Mouse (Mus musculus) MEL (cell line): ENCODE measurements at regions not wholly inside any gene's neighbourhood (a gene's known extent, or its start where the extent isn't known, plus 50 kb on each side); places are given as distances from the start of the nearest gene placed in this dataset.

ENCODE experiments used
- DNase-seq: peaks from one replicate; pipeline ENCODE4 v3.0.0; 2011; ENCODE audit warnings: low read depth, low spot score
- H3K27ac ChIP-seq: 2 replicates; pipeline ENCODE4 v1.5.1; 2012; ENCODE audit warnings: low read depth, mild to moderate bottlenecking, control low read depth, low read length, moderate library complexity; ENCODE audit not compliant: control insufficient read depth
- H3K27me3 ChIP-seq, 2 experiments: fragments of 150-350 bp in 1 of 2; sonication (generic) in 1 of 2; 2 replicates each; pipeline ENCODE4 v1.6.1; 2012; ENCODE audit warnings: low read length in 2 of 2, mild to moderate bottlenecking in 2 of 2, improper control_type of control experiment in 1 of 2, moderate library complexity in 1 of 2; ENCODE audit not compliant: insufficient read depth in 2 of 2, control insufficient read depth in 1 of 2
- H3K36me3 ChIP-seq, 2 experiments: 2 replicates each; pipeline ENCODE4 v1.6.1; 2012 to 2014; ENCODE audit warnings: low read length in 2 of 2, improper control_type of control experiment in 1 of 2, inconsistent platforms in 1 of 2, mild to moderate bottlenecking in 1 of 2; ENCODE audit not compliant: insufficient read depth in 2 of 2, control insufficient read depth in 1 of 2
- H3K4me1 ChIP-seq, 2 experiments: fragments of 150-350 bp in 1 of 2; sonication (generic) in 1 of 2; 2 replicates each; pipeline ENCODE4 v1.6.1; 2012; ENCODE audit warnings: low read length in 2 of 2, improper control_type of control experiment in 1 of 2, mild to moderate bottlenecking in 1 of 2; ENCODE audit not compliant: insufficient read depth in 2 of 2, control insufficient read depth in 1 of 2
- H3K4me3 ChIP-seq, 2 experiments: fragments of 150-350 bp in 1 of 2; sonication (generic) in 1 of 2; 2 replicates each; pipeline ENCODE4 v1.5.1; 2012; ENCODE audit warnings: low read depth in 2 of 2, low read length in 2 of 2, mild to moderate bottlenecking in 2 of 2, moderate library complexity in 2 of 2, control low read depth in 1 of 2, improper control_type of control experiment in 1 of 2; ENCODE audit not compliant: control insufficient read depth in 1 of 2, insufficient read depth in 1 of 2
- H3K79me2 ChIP-seq: 2 replicates; pipeline ENCODE4 v1.6.1; 2012; ENCODE audit warnings: mild to moderate bottlenecking, low read length, moderate library complexity; ENCODE audit not compliant: control insufficient read depth, poor library complexity, insufficient read depth
- H3K9ac ChIP-seq: 2 replicates; pipeline ENCODE4 v1.6.1; 2012; ENCODE audit warnings: low read depth, mild to moderate bottlenecking, control low read depth, low read length, moderate library complexity; ENCODE audit not compliant: control insufficient read depth, poor library complexity, severe bottlenecking
- H3K9me3 ChIP-seq: fragments of 150-350 bp; sonication (generic); replicated peaks from 2 replicates; pipeline ENCODE4 v1.6.1; 2012; ENCODE audit warnings: mild to moderate bottlenecking, low read length, improper control_type of control experiment, moderate library complexity; ENCODE audit not compliant: insufficient read depth
- BHLHE40 ChIP-seq: IDR thresholded peaks from 2 replicates; pipeline ENCODE4 v1.6.1; 2012; ENCODE audit warnings: low read depth, mild to moderate bottlenecking, inconsistent platforms, low read length, improper control_type of control experiment, borderline replicate concordance
- CHD2 ChIP-seq: IDR thresholded peaks from 2 replicates; pipeline ENCODE4 v1.6.1; 2011; ENCODE audit warnings: low read length, improper control_type of control experiment
- CTCF ChIP-seq, 3 experiments: IDR thresholded peaks in 2 of 3; conservative IDR thresholded peaks in 1 of 3; 2 replicates each; pipeline ENCODE4 v1.5.1; 2011 to 2012; ENCODE audit warnings: low read length in 3 of 3, low read depth in 2 of 3, mild to moderate bottlenecking in 2 of 3, improper control_type of control experiment in 1 of 3, inconsistent platforms in 1 of 3, mixed read lengths in 1 of 3, moderate library complexity in 1 of 3; ENCODE audit not compliant: control insufficient read depth in 1 of 3, insufficient read depth in 1 of 3, poor library complexity in 1 of 3, severe bottlenecking in 1 of 3
- MAX ChIP-seq: IDR thresholded peaks from 2 replicates; pipeline ENCODE4 v1.6.1; 2011; ENCODE audit warnings: low read length, improper control_type of control experiment
- MAZ ChIP-seq: IDR thresholded peaks from 2 replicates; pipeline ENCODE4 v1.6.1; 2012; ENCODE audit warnings: low read depth, mild to moderate bottlenecking, inconsistent platforms, low read length, improper control_type of control experiment
- MXI1 ChIP-seq: IDR thresholded peaks from 2 replicates; pipeline ENCODE4 v1.6.1; 2011; ENCODE audit warnings: mild to moderate bottlenecking, low read depth, low read length, improper control_type of control experiment
- MYC ChIP-seq: IDR thresholded peaks from 2 replicates; pipeline ENCODE4 v1.6.1; 2011; ENCODE audit warnings: low read depth, mild to moderate bottlenecking, low read length, improper control_type of control experiment, moderate library complexity
- RAD21 ChIP-seq: IDR thresholded peaks from 2 replicates; pipeline ENCODE4 v1.6.1; 2011; ENCODE audit warnings: mild to moderate bottlenecking, low read depth, low read length, improper control_type of control experiment
- RCOR1 ChIP-seq: IDR thresholded peaks from 2 replicates; pipeline ENCODE4 v1.6.1; 2012; ENCODE audit warnings: low read depth, mild to moderate bottlenecking, inconsistent platforms, low read length, improper control_type of control experiment
- SIN3A ChIP-seq: IDR thresholded peaks from 2 replicates; pipeline ENCODE4 v1.6.1; 2012; ENCODE audit warnings: low read length, improper control_type of control experiment, inconsistent platforms
- TAL1 ChIP-seq: IDR thresholded peaks from 2 replicates; pipeline ENCODE4 v1.6.1; 2012; ENCODE audit warnings: mild to moderate bottlenecking, inconsistent platforms, low read length, moderate library complexity, mixed read lengths
- UBTF ChIP-seq: IDR thresholded peaks from 2 replicates; pipeline ENCODE4 v1.6.1; 2012; ENCODE audit warnings: low read depth, mild to moderate bottlenecking, inconsistent platforms, low read length, improper control_type of control experiment, moderate library complexity, borderline replicate concordance; ENCODE audit not compliant: insufficient read depth
- USF1 ChIP-seq: IDR thresholded peaks from 2 replicates; pipeline ENCODE4 v1.6.1; 2014; ENCODE audit warnings: low read depth, mild to moderate bottlenecking, inconsistent platforms, low read length, improper control_type of control experiment, moderate library complexity
- USF2 ChIP-seq, 2 experiments: IDR thresholded peaks; 2 replicates each; pipeline ENCODE4 v1.6.1; 2011 to 2012; ENCODE audit warnings: improper control_type of control experiment in 2 of 2, low read length in 2 of 2, borderline replicate concordance in 1 of 2, inconsistent platforms in 1 of 2, low read depth in 1 of 2, mild to moderate bottlenecking in 1 of 2; ENCODE audit not compliant: insufficient read depth in 1 of 2
- ZC3H11A ChIP-seq: IDR thresholded peaks from 2 replicates; pipeline ENCODE4 v1.6.1; 2012; ENCODE audit warnings: low read depth, mild to moderate bottlenecking, inconsistent platforms, low read length, improper control_type of control experiment
- ZNF384 ChIP-seq: IDR thresholded peaks from 2 replicates; pipeline ENCODE4 v1.6.1; 2012; ENCODE audit warnings: low read depth, mild to moderate bottlenecking, inconsistent platforms, low read length, improper control_type of control experiment

DNA sequence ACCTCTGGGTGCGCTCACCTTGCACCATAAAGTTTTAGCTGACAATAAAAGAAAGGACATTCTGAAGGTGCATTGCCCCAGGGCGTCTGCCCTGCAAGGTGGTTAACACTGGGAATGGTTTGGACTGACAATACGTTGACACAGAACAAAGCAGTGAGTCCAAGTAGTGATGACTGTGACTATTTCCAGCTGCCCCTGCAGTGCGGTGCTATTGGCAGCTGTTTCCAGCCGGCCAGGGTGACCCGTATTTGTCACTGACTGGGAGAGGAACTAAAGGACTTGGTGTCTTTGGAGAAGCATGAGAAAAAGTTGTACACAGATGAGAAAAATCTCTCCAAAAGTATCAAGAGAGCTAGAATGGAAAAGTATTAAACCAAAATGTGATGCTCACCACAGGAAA is 52.0 kb upstream of the Vtcn1 start:
- H3K27me3 ChIP-seq, result peaks cover 2 to 3% of the 10 kb centered on the region in 2 experiments; a peak in 3 of 4 replicates
- no peaks in the 10 kb centered on the region for H3K4me1 ChIP-seq
- TF ChIP-seq ZC3H11A (no peak), RAD21 (no peak), RCOR1 (no peak), MAZ (no peak), MXI1 (no peak), CTCF (IDR thresholded peaks at IDR 0.05 in 2 of 3, conservative IDR thresholded peaks at IDR 0.05 in 1 of 3; ENCODE audit: control insufficient read depth in 1 of 3, insufficient read depth in 1 of 3, low read depth in 2 of 3, low read length in 3 of 3, poor library complexity in 1 of 3, severe bottlenecking in 1 of 3) (no peak), TAL1 (no peak), ZNF384 (no peak), SIN3A (no peak), USF2 (IDR thresholded peaks at IDR 0.05; ENCODE audit: borderline replicate concordance in 1 of 2, insufficient read depth in 1 of 2, low read depth in 1 of 2, low read length in 2 of 2) (no peak), UBTF (no peak)
- no peak for DNase-seq
- H3K9me3 ChIP-seq, result no peaks in the 10 kb centered on the region
- H3K79me2 ChIP-seq, result no peaks in the 10 kb centered on the region
- H3K9ac ChIP-seq, result no peak overlapping the region
- H3K27ac ChIP-seq, result no peak overlapping the region
- H3K4me3 ChIP-seq, result no peak overlapping the region
- H3K36me3 ChIP-seq, result no peaks in the 10 kb centered on the region

GRCm38 (mm10) chr3:100771363-100771762 is 53.9 kb upstream of the Vtcn1 start:
- H3K79me2 ChIP-seq, result no peaks in the 10 kb centered on the region
- H3K4me3 ChIP-seq, result no peak overlapping the region
- no peak for TF ChIP-seq USF1
- TF ChIP-seq MYC, result no peak
- no peak overlapping the region for H3K9ac ChIP-seq
- no peak overlapping the region for H3K27ac ChIP-seq
- H3K36me3 ChIP-seq, result no peaks in the 10 kb centered on the region
- H3K9me3 ChIP-seq, result no peaks in the 10 kb centered on the region
- DNase-seq, result peak; percentile 12
- H3K4me1 ChIP-seq, result no peaks in the 10 kb centered on the region
- peaks cover 2 to 3% of the 10 kb centered on the region in 2 experiments; a peak in 3 of 4 replicates for H3K27me3 ChIP-seq

GRCm38 (mm10) chr3:100770841-100771240 is 54.4 kb upstream of the Vtcn1 start:
- Histone ChIP-seq H3K4me1 (no peaks in the 10 kb centered on the region), H3K9ac (no peak overlapping the region), H3K27ac (no peak overlapping the region), H3K79me2 (no peaks in the 10 kb centered on the region), H3K9me3 (no peaks in the 10 kb centered on the region), H3K36me3 (no peaks in the 10 kb centered on the region), H3K27me3 (peaks cover 2 to 3% of the 10 kb centered on the region in 2 experiments; a peak in 3 of 4 replicates), H3K4me3 (no peak overlapping the region)
- TF ChIP-seq MAX (no peak), ZC3H11A (no peak), USF1 (no peak), SIN3A (no peak), CHD2 (no peak), BHLHE40 (no peak), RAD21 (no peak)
- DNase-seq, result no peak
